Mouse (Mus musculus): ENCODE measurements at regions not wholly inside any gene's neighbourhood (a gene's known extent, or its start where the extent isn't known, plus 50 kb on each side); places are given as distances from the start of the nearest gene placed in this dataset.
"Not testable (repeated sequence)": the region's sequence is repeated elsewhere in the genome, so short reads cannot be mapped to it uniquely, and the experiment has no call there.

GRCm38 (mm10) chr9:115457889-115458710 is 147.9 kb upstream of the Stt3b start:
- H3K27me3 ChIP-seq (ENCODE audit: insufficient read depth, low read length): no peaks in the 10 kb centered on the region
- H3K4me1 ChIP-seq (replicated peaks; ENCODE audit: insufficient read depth, low read length): no peaks in the 10 kb centered on the region
- H3K36me3 ChIP-seq (ENCODE audit: insufficient read depth, low read length): no peaks in the 10 kb centered on the region
- DNase-seq (ENCODE audit: low spot score): peak; percentile 4
- TF ChIP-seq CTCF (IDR thresholded peaks at IDR 0.05; ENCODE audit: low read depth): no peak
- no peak overlapping the region for H3K4me2 ChIP-seq (ENCODE audit: low read length)
- H3K4me3 ChIP-seq (replicated peaks; ENCODE audit: low read depth, low read length): no peak overlapping the region
- no peak for ATAC-seq (replicated peaks; ENCODE audit: low FRiP score, low read depth)
- no peaks in the 10 kb centered on the region for H3K9me3 ChIP-seq (replicated peaks; ENCODE audit: low read length)
- H3K9ac ChIP-seq (ENCODE audit: low read depth, low read length): no peak overlapping the region
- WGBS: 53% methylated on average over 21 of the region's 21 CpGs
- H3K27ac ChIP-seq: no peak overlapping the region

GRCm38 (mm10) chr9:115459075-115459474 is 148.9 kb upstream of the Stt3b start:
- H3K4me1 ChIP-seq (replicated peaks; ENCODE audit: insufficient read depth, low read length); H3K4me2 ChIP-seq (ENCODE audit: low read length); H3K4me3 ChIP-seq (replicated peaks; ENCODE audit: low read depth, low read length); H3K9me3 ChIP-seq (replicated peaks; ENCODE audit: low read length); DNase-seq (ENCODE audit: low spot score); H3K27me3 ChIP-seq (ENCODE audit: insufficient read depth, low read length); ATAC-seq (replicated peaks; ENCODE audit: low FRiP score, low read depth); H3K9ac ChIP-seq (ENCODE audit: low read depth, low read length); H3K36me3 ChIP-seq (ENCODE audit: insufficient read depth, low read length); H3K27ac ChIP-seq: not testable (repeated sequence)
- 91% methylated on average over 6 of the region's 6 CpGs for WGBS

- Histone ChIP-seq H3K4me1 (replicated peaks; ENCODE audit: insufficient read depth, low read length) (no peaks in the 10 kb centered on the region), H3K9ac (ENCODE audit: low read depth, low read length) (no peak overlapping the region), H3K4me2 (ENCODE audit: low read length) (no peak overlapping the region), H3K4me3 (replicated peaks; ENCODE audit: low read depth, low read length) (no peak overlapping the region), H3K36me3 (ENCODE audit: insufficient read depth, low read length) (no peaks in the 10 kb centered on the region), H3K9me3 (replicated peaks; ENCODE audit: low read length) (no peaks in the 10 kb centered on the region; the same call in 1 of the 2 replicates), H3K27ac (no peak overlapping the region), H3K27me3 (ENCODE audit: insufficient read depth, low read length) (no peaks in the 10 kb centered on the region)
- no peak for TF ChIP-seq CTCF (IDR thresholded peaks at IDR 0.05; ENCODE audit: low read depth)
- ATAC-seq (replicated peaks; ENCODE audit: low FRiP score, low read depth) (no peak), DNase-seq (ENCODE audit: low spot score) (no peak)
- 83% methylated on average over 10 of the region's 10 CpGs for WGBS
Measured at GRCm38 (mm10) chr9:115465326-115465725, 155.1 kb upstream of the Stt3b start.

GRCm38 (mm10) chr9:115468641-115469040 is 158.4 kb upstream of the Stt3b start:
- Histone ChIP-seq H3K36me3 (ENCODE audit: insufficient read depth, low read length) (no peaks in the 10 kb centered on the region), H3K4me1 (replicated peaks; ENCODE audit: insufficient read depth, low read length) (no peaks in the 10 kb centered on the region), H3K4me3 (replicated peaks; ENCODE audit: low read depth, low read length) (no peak overlapping the region), H3K27me3 (ENCODE audit: insufficient read depth, low read length) (no peaks in the 10 kb centered on the region), H3K9ac (ENCODE audit: low read depth, low read length) (no peak overlapping the region), H3K9me3 (replicated peaks; ENCODE audit: low read length) (no peaks in the 10 kb centered on the region; the same call in 1 of the 2 replicates), H3K27ac (no peak overlapping the region), H3K4me2 (ENCODE audit: low read length) (no peak overlapping the region)
- TF ChIP-seq CTCF (IDR thresholded peaks at IDR 0.05; ENCODE audit: low read depth): no peak
- ATAC-seq (replicated peaks; ENCODE audit: low FRiP score, low read depth): no peak
- DNase-seq (ENCODE audit: low spot score): no peak
- 87% methylated on average over 2 of the region's 2 CpGs for WGBS

GRCm38 (mm10) chr9:115471582-115471981 is 161.4 kb upstream of the Stt3b start:
- no peak overlapping the region for H3K4me3 ChIP-seq (replicated peaks; ENCODE audit: low read depth, low read length)
- H3K9me3 ChIP-seq (replicated peaks; ENCODE audit: low read length): no peaks in the 10 kb centered on the region; the same call in 1 of the 2 replicates
- H3K4me1 ChIP-seq (replicated peaks; ENCODE audit: insufficient read depth, low read length): no peaks in the 10 kb centered on the region
- no peak overlapping the region for H3K4me2 ChIP-seq (ENCODE audit: low read length)
- DNase-seq (ENCODE audit: low spot score) (no peak), ATAC-seq (replicated peaks; ENCODE audit: low FRiP score, low read depth) (no peak)
- H3K27ac ChIP-seq: no peak overlapping the region
- no peak overlapping the region for H3K9ac ChIP-seq (ENCODE audit: low read depth, low read length)
- H3K27me3 ChIP-seq (ENCODE audit: insufficient read depth, low read length): no peaks in the 10 kb centered on the region
- WGBS: 81% methylated on average over 6 of the region's 6 CpGs
- no peaks in the 10 kb centered on the region for H3K36me3 ChIP-seq (ENCODE audit: insufficient read depth, low read length)
- TF ChIP-seq CTCF (IDR thresholded peaks at IDR 0.05; ENCODE audit: low read depth): no peak

- no peak for ATAC-seq (replicated peaks; ENCODE audit: low FRiP score, low read depth)
- H3K36me3 ChIP-seq (ENCODE audit: insufficient read depth, low read length): no peaks in the 10 kb centered on the region
- no peaks in the 10 kb centered on the region for H3K27me3 ChIP-seq (ENCODE audit: insufficient read depth, low read length)
- 95% methylated on average over 3 of the region's 3 CpGs for WGBS
- no peak for TF ChIP-seq CTCF (IDR thresholded peaks at IDR 0.05; ENCODE audit: low read depth)
- DNase-seq (ENCODE audit: low spot score): no peak
- no peak overlapping the region for H3K9ac ChIP-seq (ENCODE audit: low read depth, low read length)
- no peaks in the 10 kb centered on the region for H3K4me1 ChIP-seq (replicated peaks; ENCODE audit: insufficient read depth, low read length)
- H3K9me3 ChIP-seq (replicated peaks; ENCODE audit: low read length): no peaks in the 10 kb centered on the region; the same call in 1 of the 2 replicates
- H3K4me2 ChIP-seq (ENCODE audit: low read length): no peak overlapping the region
- H3K27ac ChIP-seq: no peak overlapping the region
- no peak overlapping the region for H3K4me3 ChIP-seq (replicated peaks; ENCODE audit: low read depth, low read length)
Measured at GRCm38 (mm10) chr9:115473037-115473436, 162.8 kb upstream of the Stt3b start.

Measured in kidney, postnatal 0 days (tissue).